Mouse (Mus musculus): ENCODE measurements around the gene Ptprm.

DNA sequence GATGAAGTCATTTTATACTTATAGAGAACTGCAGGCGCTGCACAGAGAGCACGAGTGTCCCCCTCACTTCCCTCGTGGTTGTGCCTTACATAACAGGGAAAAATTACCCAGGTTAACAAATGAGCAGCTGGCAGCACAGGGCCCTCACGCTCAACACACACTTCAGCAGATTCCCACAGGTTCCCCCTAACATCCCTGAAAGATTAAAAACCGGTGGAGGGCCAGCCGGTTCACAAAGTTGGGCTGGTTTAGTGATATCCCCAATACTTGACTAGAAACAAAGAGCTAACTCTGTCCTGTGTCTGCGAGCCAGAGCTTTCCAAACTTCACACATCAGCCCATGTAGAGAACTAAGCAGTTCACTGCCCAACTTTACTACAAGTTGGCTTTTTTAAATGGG is 3.7 kb downstream of the Ptprm start:
- no peak for TF ChIP-seq TAL1 (IDR thresholded peaks at IDR 0.05; ENCODE audit: low read length)
- no peak for TF ChIP-seq GATA1 (IDR thresholded peaks at IDR 0.05; ENCODE audit: low read length)
